Mouse (Mus musculus) monocyte, adult 59 days (primary cell): ENCODE results near the gene Gm20906. TPM values are rescaled to one million over a fixed set of nuclear protein-coding genes. Genes with fewer than 3 reads are reported as not detected.

Experiments
- total RNA-seq, 2 experiments: library from RNA; stranded (reverse); gene quantifications; one replicate each; pipeline ENCODE4 v1.2.4; 2023

Gene Gm20906
- total RNA-seq, result not detected

GRCm38 (mm10) chrY:87550666-87551065 lies at the start of gene Gm20906:
Gene Gm20906 (plus strand): TSS chrY:87550966.

